Mouse (Mus musculus) MEL (cell line): ENCODE measurements around the gene Gm2115.

Experiments
- NRF1 ChIP-seq: IDR thresholded peaks from 2 replicates; pipeline ENCODE4 v1.6.1; 2014; ENCODE audit warnings: low read depth, mild to moderate bottlenecking, inconsistent platforms, low read length, improper control_type of control experiment, moderate library complexity; ENCODE audit not compliant: poor library complexity, insufficient read depth, severe bottlenecking
- USF2 ChIP-seq, 2 experiments: IDR thresholded peaks; 2 replicates each; pipeline ENCODE4 v1.6.1; 2011 to 2012; ENCODE audit warnings: improper control_type of control experiment in 2 of 2, low read length in 2 of 2, borderline replicate concordance in 1 of 2, inconsistent platforms in 1 of 2, low read depth in 1 of 2, mild to moderate bottlenecking in 1 of 2; ENCODE audit not compliant: insufficient read depth in 1 of 2

GRCm38 (mm10) chr7:84600631-84601030 is 71.9 kb downstream of the Gm2115 start:
- no peak for TF ChIP-seq USF2 (IDR thresholded peaks at IDR 0.05; ENCODE audit: borderline replicate concordance in 1 of 2, insufficient read depth in 1 of 2, low read depth in 1 of 2, low read length in 2 of 2)
- TF ChIP-seq NRF1: no peak
